Comparison of ENCODE assay signal across 8 mouse cellular contexts in the genomic region with DNA sequence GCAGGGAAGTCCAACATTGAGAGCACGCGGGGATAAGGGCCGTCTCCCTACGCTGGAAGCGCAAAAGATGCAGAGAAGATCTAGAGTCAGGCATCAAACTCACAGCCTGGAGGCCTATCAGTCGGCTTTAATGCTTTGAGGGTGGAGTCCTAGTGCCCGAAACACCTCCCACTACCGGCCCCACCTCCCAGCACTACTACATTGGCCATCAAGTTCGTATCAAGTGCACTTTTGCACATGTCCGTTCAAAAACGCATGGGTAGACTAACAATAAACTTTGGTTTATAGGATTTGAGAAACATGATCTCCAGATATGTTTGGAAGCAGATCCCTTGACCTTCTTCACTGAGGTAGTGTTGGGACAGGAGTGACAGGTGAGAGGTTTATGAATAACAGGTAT. TPM values are rescaled to one million over a fixed set of nuclear protein-coding genes. Genes with fewer than 3 reads are reported as not detected.
A peak's percentile ranks its signal among the peaks of the same experiment; 100 is the strongest.
DNase-seq lines count a peak whose midpoint lies in the region; ATAC-seq lines count a peak whose summit lies in the region.

No protein-coding gene starts in this region.

- H3K27ac ChIP-seq in embryonic facial prominence, embryonic 12.5 days, result peak overlapping the region; percentile 99
- peak overlapping the region; percentile 95 for H3K27ac ChIP-seq in limb, embryonic 12.5 days
- H3K27ac ChIP-seq in midbrain, embryonic 13.5 days, result peak overlapping the region; percentile 91

- H3K4me3 ChIP-seq in embryonic facial prominence, embryonic 12.5 days, result peak overlapping the region; percentile 99
- H3K4me3 ChIP-seq in limb, embryonic 12.5 days (replicated peaks), result peak overlapping the region; percentile 100
- peak overlapping the region; percentile 100 for H3K4me3 ChIP-seq in midbrain, embryonic 13.5 days (replicated peaks)

- H3K36me3 ChIP-seq in embryonic facial prominence, embryonic 12.5 days, result no peaks in the 10 kb centered on the region; the same call in 1 of the 2 replicates
- H3K36me3 ChIP-seq in limb, embryonic 12.5 days, result no peaks in the 10 kb centered on the region
- no peaks in the 10 kb centered on the region for H3K36me3 ChIP-seq in midbrain, embryonic 13.5 days
- no peaks in the 10 kb centered on the region for H3K36me3 ChIP-seq in splenic B cell, adult 2 months (ENCODE audit: control insufficient read depth, insufficient read depth, low read length, poor library complexity, severe bottlenecking)

- DNase-seq in B cell, adult 2 months, result peak; percentile 76 to 79
- DNase-seq in Muller cell, postnatal 12 days (ENCODE audit: inconsistent ontology term), result peak; percentile 71
- peak; percentile 55 for DNase-seq in heart, postnatal 4 days
- DNase-seq in splenic B cell, adult 2 months (ENCODE audit: low read depth, low spot score), result peak; percentile 81
- no peak for DNase-seq in gastrocnemius, postnatal 25 days

- no peaks in the 10 kb centered on the region for H3K9me3 ChIP-seq in embryonic facial prominence, embryonic 12.5 days
- H3K9me3 ChIP-seq in limb, embryonic 12.5 days, result no peaks in the 10 kb centered on the region
- H3K9me3 ChIP-seq in midbrain, embryonic 13.5 days, result no peaks in the 10 kb centered on the region

- peak overlapping the region; percentile 72 for H3K4me2 ChIP-seq in embryonic facial prominence, embryonic 12.5 days (replicated peaks)
- peak overlapping the region; percentile 70 for H3K4me2 ChIP-seq in limb, embryonic 12.5 days
- H3K4me2 ChIP-seq in midbrain, embryonic 13.5 days (replicated peaks), result peak overlapping the region; percentile 59

- no peak for ATAC-seq in embryonic facial prominence, embryonic 12.5 days (ENCODE audit: insufficient number of reproducible peaks, insufficient read depth, low FRiP score, low TSS enrichment)
- ATAC-seq in limb, embryonic 12.5 days (ENCODE audit: insufficient number of reproducible peaks, insufficient read depth, low FRiP score, low TSS enrichment, low read depth), result no peak
- ATAC-seq in midbrain, embryonic 13.5 days, result no peak

- 3% methylated on average over 11 of the region's 11 CpGs for WGBS in embryonic facial prominence, embryonic 12.5 days
- WGBS in limb, embryonic 12.5 days, result 2% methylated on average over 11 of the region's 11 CpGs
- WGBS in midbrain, embryonic 13.5 days, result 8% methylated on average over 11 of the region's 11 CpGs

- H3K4me1 ChIP-seq in embryonic facial prominence, embryonic 12.5 days, result peaks cover 26% of the 10 kb centered on the region
- H3K4me1 ChIP-seq in limb, embryonic 12.5 days (replicated peaks), result peaks cover 29% of the 10 kb centered on the region
- peaks cover 39% of the 10 kb centered on the region for H3K4me1 ChIP-seq in midbrain, embryonic 13.5 days (replicated peaks)

- H3K9ac ChIP-seq in embryonic facial prominence, embryonic 12.5 days, result peak overlapping the region; percentile 57
- no peak overlapping the region for H3K9ac ChIP-seq in limb, embryonic 12.5 days (replicated peaks)
- H3K9ac ChIP-seq in midbrain, embryonic 13.5 days (replicated peaks), result peak overlapping the region; percentile 55; the same call in 1 of the 2 replicates

- no peaks in the 10 kb centered on the region for H3K27me3 ChIP-seq in embryonic facial prominence, embryonic 12.5 days
- H3K27me3 ChIP-seq in limb, embryonic 12.5 days, result no peaks in the 10 kb centered on the region
- H3K27me3 ChIP-seq in midbrain, embryonic 13.5 days, result no peaks in the 10 kb centered on the region
- H3K27me3 ChIP-seq in splenic B cell, adult 2 months (ENCODE audit: control insufficient read depth, insufficient read depth, low read length, poor library complexity, severe bottlenecking), result no peaks in the 10 kb centered on the region

RNA-seq across cellular contexts. Expression of a gene that starts 1.0 kb away (rescaled TPM):
- polyA plus RNA-seq in embryonic facial prominence, embryonic 12.5 days (2016; fragmentation: Nextera tagmentation; extraction: Ambion mirVana), result 230 and 253 TPM in 2 replicates
- 10 to 100 TPM; 91.9 to 99.3 TPM for total RNA-seq in heart, postnatal 4 days (2021)
- polyA plus RNA-seq in limb, embryonic 12.5 days (2016; fragmentation: Nextera tagmentation; extraction: Ambion mirVana), result 252 and 268 TPM in 2 replicates
- 254 and 270 TPM in 2 replicates for polyA plus RNA-seq in midbrain, embryonic 13.5 days (2015; fragmentation: Nextera tagmentation; extraction: Ambion mirVana)
- total RNA-seq in gastrocnemius, postnatal 25 days (2021), result 10 to 100 TPM; 19.7 to 20.1 TPM

RNA-seq across cellular contexts. Expression of a gene that starts 25.3 kb away (rescaled TPM):
- polyA plus RNA-seq in embryonic facial prominence, embryonic 12.5 days (2016; fragmentation: Nextera tagmentation; extraction: Ambion mirVana), result 28.5 and 28.8 TPM in 2 replicates
- 10 to 100 TPM; 47.0 to 50.1 TPM for total RNA-seq in heart, postnatal 4 days (2021)
- polyA plus RNA-seq in limb, embryonic 12.5 days (2016; fragmentation: Nextera tagmentation; extraction: Ambion mirVana), result 25.4 and 25.6 TPM in 2 replicates
- 39.5 and 40.7 TPM in 2 replicates for polyA plus RNA-seq in midbrain, embryonic 13.5 days (2015; fragmentation: Nextera tagmentation; extraction: Ambion mirVana)
- 10 to 100 TPM; 25.4 to 26.1 TPM for total RNA-seq in gastrocnemius, postnatal 25 days (2021)
